Mouse (Mus musculus) thymus, postnatal 14 days (tissue): ENCODE results near the gene Defb7.

Source experiments
- DNase-seq: peaks from one replicate; pipeline ENCODE4 v3.0.0; 2021

Defb7 gene

DNA sequence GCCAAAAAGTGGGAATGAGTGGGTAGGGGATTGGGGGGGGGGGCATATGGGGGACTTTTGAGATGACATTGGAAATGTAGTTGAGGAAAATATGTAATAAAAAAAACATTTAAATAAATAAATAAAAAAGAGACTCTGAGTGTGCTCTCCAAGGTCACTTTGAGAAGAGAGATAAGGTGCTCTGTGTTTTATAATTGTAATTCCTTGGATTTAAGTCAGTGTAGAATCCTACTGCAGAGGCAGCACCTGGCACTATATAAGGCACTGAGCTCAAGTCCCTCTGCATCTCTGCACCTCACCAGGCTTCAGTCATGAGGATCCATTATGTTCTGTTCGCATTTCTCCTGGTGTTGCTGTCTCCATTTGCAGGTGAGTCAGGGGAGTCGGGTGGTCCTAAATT lies at the start of gene Defb7:
TSS of gene Defb7 (plus strand) at position 301 of the 400 bp plus-strand sequence.
- no peak for DNase-seq

GRCm38 (mm10) chr8:19446378-19446777 lies 48.5 kb upstream of the Defb7 start:
- DNase-seq: no peak

- DNase-seq: no peak
These were observed 33.5 kb upstream of the Defb7 start for GRCm38 (mm10) chr8:19461355-19461754.

DNA sequence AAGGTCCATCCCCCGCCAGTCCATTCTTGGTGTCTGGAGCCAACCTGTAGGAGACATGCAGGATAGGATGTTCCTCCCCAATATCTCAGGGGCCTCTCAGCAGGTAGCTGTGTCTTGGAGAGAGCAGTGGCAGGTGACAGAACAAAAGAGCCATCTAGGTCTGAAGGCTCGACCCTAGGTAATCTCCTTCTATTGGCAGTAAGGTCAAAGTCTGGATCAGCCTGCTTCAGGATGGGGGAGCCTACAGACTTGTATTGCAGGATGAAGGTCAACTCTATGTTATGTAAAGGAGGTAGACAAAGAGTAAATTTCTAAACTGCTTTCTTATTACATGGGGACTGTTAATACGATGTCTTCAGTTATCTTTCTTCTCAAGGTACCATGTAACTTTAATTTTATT lies 25.9 kb upstream of the Defb7 start:
- DNase-seq: no peak

- DNase-seq: no peak
These were observed 5.6 kb downstream of the Defb7 start for GRCm38 (mm10) chr8:19500524-19500923.

DNA sequence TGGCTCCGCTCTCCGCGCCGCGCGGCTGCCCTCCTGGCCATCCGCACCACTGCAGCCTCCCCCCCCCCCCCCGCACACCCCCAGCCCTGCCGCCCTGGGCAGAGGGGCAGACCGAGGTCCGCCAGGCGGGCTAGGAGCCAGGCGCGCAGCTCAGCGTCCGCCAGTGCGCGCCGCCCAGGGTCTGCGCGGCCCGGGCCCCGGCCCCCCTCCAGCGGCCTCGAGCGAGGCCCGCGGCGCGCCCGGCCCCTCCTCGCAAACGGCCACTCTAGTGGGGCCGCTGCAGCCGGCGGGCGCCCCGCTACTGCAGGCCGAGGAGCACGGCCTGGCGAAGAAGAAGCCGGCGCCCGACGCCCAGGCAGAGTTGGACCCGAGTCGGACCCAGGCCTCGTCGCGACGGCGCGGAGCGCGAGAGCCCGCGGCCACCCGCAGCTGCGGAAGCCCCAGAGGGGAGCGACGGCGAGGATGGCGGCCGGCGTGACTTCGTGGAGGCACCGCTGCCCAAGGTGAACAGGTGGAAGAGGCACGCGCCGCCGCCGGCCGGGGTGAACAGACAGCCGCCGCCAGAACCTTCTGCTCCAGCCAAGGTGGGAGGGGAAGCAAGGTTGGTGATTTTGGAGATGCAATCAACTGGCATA lies 40.4 kb downstream of the Defb7 start:
- DNase-seq: no peak

DNA sequence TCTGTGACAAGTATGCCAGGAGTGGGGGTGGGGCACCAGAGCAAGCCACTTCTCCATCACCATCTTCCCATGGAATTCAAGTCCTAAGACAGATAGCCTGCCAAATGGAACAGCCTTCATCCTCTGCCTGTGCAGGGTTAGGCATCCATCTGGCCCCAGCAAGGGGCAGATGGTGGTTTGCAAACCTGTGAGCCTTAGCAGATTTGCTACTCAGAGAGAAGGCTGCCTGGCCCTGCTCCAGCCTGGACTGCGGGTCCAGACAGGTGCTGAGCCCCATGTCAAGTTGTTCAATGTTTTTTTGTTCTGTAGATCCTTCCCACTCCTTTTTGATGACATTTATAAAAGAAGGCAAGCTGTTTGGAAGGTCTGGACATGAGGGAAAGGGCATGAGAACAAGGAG lies 45.5 kb downstream of the Defb7 start:
- DNase-seq: no peak
